Mouse (Mus musculus): Measurements from ENCODE around the gene Kcnk15.

DNA sequence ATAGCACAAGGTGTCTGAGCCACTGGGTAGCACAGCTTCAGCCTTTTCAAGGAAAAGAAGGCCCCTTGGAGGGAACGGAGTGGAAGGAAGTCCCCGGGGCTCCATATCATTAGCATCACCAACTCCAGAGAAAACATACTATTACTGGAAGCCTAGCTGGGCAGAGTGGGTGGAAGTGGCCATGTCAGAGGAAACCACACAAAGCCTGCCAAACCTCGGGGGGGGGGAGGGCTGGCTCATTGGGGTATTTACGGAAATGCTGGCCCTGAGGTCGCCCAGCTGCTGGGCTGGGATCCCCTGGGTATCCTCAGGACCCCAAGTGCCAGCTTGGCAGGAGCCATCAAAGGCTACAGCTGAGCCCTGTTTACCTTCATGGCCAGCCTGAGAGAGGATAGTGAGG lies 40.4 kb upstream of the Kcnk15 start:
- TF ChIP-seq CTCF (IDR thresholded peaks at IDR 0.05; ENCODE audit: low read depth) = no peak
- no peak for TF ChIP-seq EP300 (optimal IDR thresholded peaks at IDR 0.05)

Measured in stomach, postnatal 0 days (tissue).